Mouse (Mus musculus) brain, embryonic 14.5 days (tissue): ENCODE measurements around the gene Gm6358.

Experiments used
- CTCF ChIP-seq: fragments of 200-500 bp; IDR thresholded peaks from 2 replicates; pipeline ENCODE4 v1.5.1; 2012; ENCODE audit warnings: inconsistent platforms, mild to moderate bottlenecking, moderate library complexity, borderline replicate concordance; ENCODE audit not compliant: insufficient read depth, insufficient read length; ENCODE audit errors: extremely low read depth
- POLR2A ChIP-seq: fragments of 200-500 bp; IDR thresholded peaks from 2 replicates; pipeline ENCODE4 v1.6.1; 2012; ENCODE audit warnings: mild to moderate bottlenecking, inconsistent platforms, borderline replicate concordance; ENCODE audit not compliant: poor library complexity, insufficient read depth, insufficient read length, severe bottlenecking; ENCODE audit errors: extremely low read depth

DNA sequence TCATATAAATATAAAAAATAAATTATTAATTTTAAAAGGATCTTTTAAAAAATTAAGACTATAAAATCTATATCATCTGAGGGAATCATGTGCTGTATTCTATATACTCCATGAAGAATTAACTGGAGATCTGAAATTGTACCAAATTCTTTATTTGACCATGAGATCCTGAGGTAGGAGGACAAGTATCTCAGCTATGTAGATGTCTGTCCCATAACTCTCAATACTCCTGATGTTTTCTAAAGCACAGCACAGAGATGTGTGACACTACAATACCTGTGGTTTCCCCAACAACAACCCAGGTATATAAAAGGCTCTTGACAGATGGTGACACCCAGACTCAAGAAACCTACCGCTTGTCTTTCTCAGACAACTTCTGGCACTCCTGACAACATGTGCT, at the start of gene Gm6358:
- TF ChIP-seq CTCF (no peak), POLR2A (no peak)
